Mouse (Mus musculus): ENCODE measurements around the gene Itgae. TPM values are rescaled to one million over a fixed set of nuclear protein-coding genes. Genes with fewer than 3 reads are reported as not detected.
A peak's percentile ranks its signal among the peaks of the same experiment; 100 is the strongest.

Gene Itgae
- total and polyA plus RNA-seq, 3 experiments: 0.17 to 0.26 (median 0.21) TPM

GRCm38 (mm10) chr11:73078615-73079014 lies 11.8 kb upstream of the Itgae start:
- no peak for TF ChIP-seq JUND (conservative IDR thresholded peaks at IDR 0.05; ENCODE audit: low read depth, low read length)
- peaks cover 48 to 87% of the 10 kb centered on the region in 2 experiments for H3K36me3 ChIP-seq (replicated peaks in 1 of 2; ENCODE audit: control insufficient read depth in 1 of 2, insufficient read depth in 1 of 2, low read length in 1 of 2)
- no peak overlapping the region for H3K4me3 ChIP-seq (replicated peaks in 1 of 3; ENCODE audit: low read depth in 2 of 3, low read length in 2 of 3, poor library complexity in 1 of 3)
- H3K27me3 ChIP-seq (replicated peaks): no peaks in the 10 kb centered on the region
- dilution Hi-C loops (cut with MboI; ENCODE audit: extremely low pct_ligation_motif_present, extremely low pct_unique_long_range_greater_than_20kb, low sequenced_read_pairs) (no loop called here), in situ Hi-C loops (cut with MboI; ENCODE audit: low pct_ligation_motif_present, low pct_unique_long_range_greater_than_20kb, low sequenced_read_pairs) (no loop called here)
- H3K79me2 ChIP-seq (replicated peaks; ENCODE audit: control insufficient read depth, extremely low read depth, insufficient read depth, poor library complexity, severe bottlenecking): no peaks in the 10 kb centered on the region; the same call in 1 of the 2 replicates
- no peak overlapping the region for H3K9ac ChIP-seq (ENCODE audit: insufficient read depth, low read depth)
- H3K4me1 ChIP-seq (ENCODE audit: control insufficient read depth in 1 of 2, insufficient read depth in 2 of 2): peaks cover 0 to 15% of the 10 kb centered on the region in 2 experiments; a peak in 1 of 4 replicates
- H3K27ac ChIP-seq (ENCODE audit: insufficient read depth, low read depth): no peak overlapping the region
- H3K4me2 ChIP-seq (ENCODE audit: insufficient read depth, low read depth, poor library complexity, severe bottlenecking): no peak overlapping the region
- DNase-seq (ENCODE audit: extremely low read depth): no peak
- H3K9me3 ChIP-seq (replicated peaks; ENCODE audit: low read length): no peaks in the 10 kb centered on the region

DNA sequence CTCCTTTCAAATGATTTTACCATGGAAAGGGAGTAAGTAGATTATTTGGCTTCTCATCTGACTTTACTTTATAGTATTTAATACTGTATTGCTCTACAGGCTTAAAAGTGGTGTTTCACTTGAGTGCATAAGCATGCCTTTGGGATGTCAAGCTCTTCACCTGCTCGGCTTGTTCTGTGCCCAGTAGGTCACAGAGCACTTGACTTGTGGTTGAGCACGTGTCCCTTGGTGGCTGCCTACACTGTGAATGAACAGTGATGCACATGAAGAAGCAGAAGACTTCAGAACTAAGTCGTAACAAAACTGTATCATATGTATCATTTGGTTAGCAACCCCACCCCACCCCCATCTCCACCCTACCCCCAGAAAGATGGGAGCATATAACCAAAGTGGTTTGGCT lies 10.1 kb upstream of the Itgae start:
- Histone ChIP-seq H3K4me1 (ENCODE audit: control insufficient read depth in 1 of 2, insufficient read depth in 2 of 2) (peaks cover 0 to 32% of the 10 kb centered on the region in 2 experiments; a peak in 2 of 4 replicates), H3K4me3 (replicated peaks in 1 of 3; ENCODE audit: low read depth in 2 of 3, low read length in 2 of 3, poor library complexity in 1 of 3) (no peak overlapping the region), H3K79me2 (replicated peaks; ENCODE audit: control insufficient read depth, extremely low read depth, insufficient read depth, poor library complexity, severe bottlenecking) (no peaks in the 10 kb centered on the region), H3K9ac (ENCODE audit: insufficient read depth, low read depth) (no peak overlapping the region), H3K4me2 (ENCODE audit: insufficient read depth, low read depth, poor library complexity, severe bottlenecking) (no peak overlapping the region), H3K27me3 (replicated peaks) (no peaks in the 10 kb centered on the region), H3K27ac (ENCODE audit: insufficient read depth, low read depth) (no peak overlapping the region), H3K36me3 (replicated peaks in 1 of 2; ENCODE audit: control insufficient read depth in 1 of 2, insufficient read depth in 1 of 2, low read length in 1 of 2) (peaks cover 51 to 83% of the 10 kb centered on the region in 2 experiments), H3K9me3 (replicated peaks; ENCODE audit: low read length) (no peaks in the 10 kb centered on the region)
- DNase-seq (ENCODE audit: extremely low read depth): no peak
- dilution Hi-C loops (cut with MboI; ENCODE audit: extremely low pct_ligation_motif_present, extremely low pct_unique_long_range_greater_than_20kb, low sequenced_read_pairs): no loop called here
- no peak for TF ChIP-seq MAX (IDR thresholded peaks at IDR 0.05; ENCODE audit: low read length)
- TF ChIP-seq MYC (IDR thresholded peaks at IDR 0.05; ENCODE audit: low read depth, low read length): no peak
- TF ChIP-seq CHD1 (IDR thresholded peaks at IDR 0.05; ENCODE audit: low read depth, low read length): no peak
- in situ Hi-C loops (cut with MboI; ENCODE audit: low pct_ligation_motif_present, low pct_unique_long_range_greater_than_20kb, low sequenced_read_pairs): no loop called here

DNA sequence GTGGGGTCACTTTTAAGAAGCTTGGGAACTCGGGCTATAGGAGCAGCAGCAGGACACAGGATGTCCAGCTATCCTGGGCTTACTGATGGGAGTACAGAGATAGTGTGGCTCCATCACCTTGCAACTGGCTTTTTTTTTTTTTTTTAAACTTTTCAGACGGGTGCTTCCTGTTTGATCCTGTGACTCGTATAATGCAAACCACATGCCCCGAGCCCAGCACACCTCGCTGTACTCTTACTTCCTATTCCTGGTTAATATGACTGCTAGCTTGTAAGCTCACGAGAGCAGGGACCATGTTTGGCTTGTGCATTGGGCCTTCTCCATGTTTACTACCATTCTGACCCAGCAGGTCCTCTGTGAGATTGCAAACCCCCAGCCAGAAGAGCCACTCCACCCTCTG lies 6.1 kb upstream of the Itgae start:
- in situ Hi-C loops (cut with MboI; ENCODE audit: low pct_ligation_motif_present, low pct_unique_long_range_greater_than_20kb, low sequenced_read_pairs) (no loop called here), dilution Hi-C loops (cut with MboI; ENCODE audit: extremely low pct_ligation_motif_present, extremely low pct_unique_long_range_greater_than_20kb, low sequenced_read_pairs) (no loop called here)
- no peaks in the 10 kb centered on the region for H3K27me3 ChIP-seq (replicated peaks)
- H3K9me3 ChIP-seq (replicated peaks; ENCODE audit: low read length): no peaks in the 10 kb centered on the region
- H3K4me2 ChIP-seq (ENCODE audit: insufficient read depth, low read depth, poor library complexity, severe bottlenecking): no peak overlapping the region
- peaks cover 0 to 32% of the 10 kb centered on the region in 2 experiments; a peak in 2 of 4 replicates for H3K4me1 ChIP-seq (ENCODE audit: control insufficient read depth in 1 of 2, insufficient read depth in 2 of 2)
- no peaks in the 10 kb centered on the region for H3K79me2 ChIP-seq (replicated peaks; ENCODE audit: control insufficient read depth, extremely low read depth, insufficient read depth, poor library complexity, severe bottlenecking)
- no peak overlapping the region for H3K9ac ChIP-seq (ENCODE audit: insufficient read depth, low read depth)
- H3K27ac ChIP-seq (ENCODE audit: insufficient read depth, low read depth): no peak overlapping the region
- no peak overlapping the region for H3K4me3 ChIP-seq (replicated peaks in 1 of 3; ENCODE audit: low read depth in 2 of 3, low read length in 2 of 3, poor library complexity in 1 of 3)
- H3K36me3 ChIP-seq (replicated peaks in 1 of 2; ENCODE audit: control insufficient read depth in 1 of 2, insufficient read depth in 1 of 2, low read length in 1 of 2): peaks cover 21 to 56% of the 10 kb centered on the region in 2 experiments
- DNase-seq (ENCODE audit: extremely low read depth): peak; percentile 79
- TF ChIP-seq BHLHE40 (IDR thresholded peaks at IDR 0.05; ENCODE audit: low read depth, low read length): peak; percentile 80
- TF ChIP-seq MAX (IDR thresholded peaks at IDR 0.05; ENCODE audit: low read length): peak; percentile 41; the same call in 1 of the 2 replicates
- no peak for TF ChIP-seq CHD2 (IDR thresholded peaks at IDR 0.05; ENCODE audit: low read length)
- TF ChIP-seq ZNF384 (IDR thresholded peaks at IDR 0.05; ENCODE audit: low read depth, low read length): peak; percentile 92
- TF ChIP-seq ELF1 (IDR thresholded peaks at IDR 0.05; ENCODE audit: low read depth, low read length): peak; percentile 65
- peak; percentile 55; the same call in 1 of the 2 replicates for TF ChIP-seq MYC (IDR thresholded peaks at IDR 0.05; ENCODE audit: low read depth, low read length)
- TF ChIP-seq ZC3H11A (IDR thresholded peaks at IDR 0.05; ENCODE audit: low read depth, low read length): no peak
- TF ChIP-seq TCF12 (IDR thresholded peaks at IDR 0.05; ENCODE audit: low read depth, low read length): 0 out of 2 replicates have a peak, but pooled peaks have one; percentile 11

Measured in CH12.LX (cell line).